Mouse (Mus musculus): ENCODE results near the gene Ehbp1.

The Ehbp1 gene

GRCm38 (mm10) chr11:22286371-22286872, 55.7 kb downstream of the Ehbp1 start:
- DNase-seq (ENCODE audit: low spot score in 2 of 2) = no peak

DNA sequence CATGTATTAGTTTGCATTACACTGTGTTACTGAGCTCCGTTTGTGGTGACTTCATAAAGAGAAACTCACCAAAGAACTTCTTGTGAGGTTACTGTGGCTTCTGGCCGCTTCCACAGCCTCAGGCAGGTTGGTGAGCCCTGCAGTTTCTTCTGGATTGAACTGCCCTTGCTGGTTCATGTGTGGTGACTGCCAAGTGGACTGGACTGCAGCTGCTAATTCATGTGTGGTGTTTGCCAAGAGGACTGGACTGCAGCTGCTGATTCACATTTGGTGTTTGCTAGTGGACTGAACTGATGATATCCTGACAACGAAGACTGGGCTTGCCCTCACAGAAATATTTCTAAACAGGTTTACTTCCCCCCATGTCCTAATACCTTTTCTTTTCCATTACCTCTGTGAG, 65.4 kb downstream of the Ehbp1 start:
- no peak for DNase-seq (ENCODE audit: low spot score in 2 of 2)

- DNase-seq (ENCODE audit: low spot score in 2 of 2) = no peak
These were observed 67.9 kb downstream of the Ehbp1 start for GRCm38 (mm10) chr11:22274144-22274543.

DNA sequence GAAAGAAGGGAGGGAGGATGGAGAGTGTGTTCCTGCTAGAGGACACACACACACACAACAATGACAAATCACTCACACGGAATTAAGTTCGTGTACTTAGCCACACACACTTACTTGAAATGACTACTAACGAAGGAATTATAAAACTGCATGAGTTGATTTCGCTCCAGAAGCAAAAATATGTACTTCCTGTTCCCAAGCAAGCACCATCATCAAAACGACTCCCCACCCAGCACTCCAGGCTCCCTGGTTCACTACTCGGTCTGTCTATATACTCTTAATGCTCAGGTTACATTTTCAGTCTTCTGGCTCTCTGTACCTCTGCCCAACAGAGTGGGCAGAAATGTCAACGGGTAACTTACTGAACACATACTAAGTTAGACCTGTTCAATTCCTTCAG, 68.7 kb downstream of the Ehbp1 start:
- DNase-seq (ENCODE audit: low spot score in 2 of 2) = no peak

DNA sequence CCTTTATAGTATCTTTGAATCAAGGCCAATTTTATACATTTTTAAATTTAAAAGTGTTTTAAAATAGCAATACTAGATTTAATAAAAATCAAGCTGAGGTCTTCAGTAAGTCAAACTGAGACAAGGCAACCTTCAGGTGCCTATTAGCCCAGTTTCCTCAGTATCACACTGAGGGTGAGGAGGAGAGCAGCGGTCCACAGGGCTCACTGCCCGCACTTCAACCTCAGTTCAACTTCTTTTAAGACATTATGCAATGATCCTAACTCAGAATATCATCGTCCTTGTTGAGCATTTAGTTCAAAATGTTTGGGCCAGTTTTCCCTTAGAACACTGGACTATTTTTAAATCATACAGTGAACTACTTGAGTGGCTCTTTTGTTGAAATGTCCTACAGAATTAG, 70.2 kb downstream of the Ehbp1 start:
- no peak for DNase-seq (ENCODE audit: low spot score in 2 of 2)

DNA sequence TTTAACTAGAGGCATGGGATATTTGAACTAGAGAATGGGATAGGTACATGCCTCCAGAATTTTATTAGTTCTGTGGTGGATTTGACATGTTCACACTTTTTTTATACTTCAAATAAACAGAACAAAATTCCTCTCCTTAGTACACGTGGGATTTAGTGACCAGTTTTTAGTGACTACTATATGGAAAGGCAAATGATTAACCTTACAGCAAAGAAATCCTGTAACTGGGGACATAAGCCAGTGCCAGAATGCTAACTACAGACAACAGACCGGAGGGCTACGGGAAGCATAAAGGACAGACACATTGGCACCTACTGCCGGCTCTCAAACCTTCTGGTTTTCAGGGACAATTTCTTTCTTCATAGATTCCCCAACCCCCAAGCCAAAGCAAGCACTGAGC, 72.4 kb downstream of the Ehbp1 start:
- no peak for DNase-seq (ENCODE audit: low spot score in 2 of 2)

- no peak for DNase-seq (ENCODE audit: low spot score in 2 of 2)
These were observed 72.9 kb downstream of the Ehbp1 start for GRCm38 (mm10) chr11:22269173-22269572.

DNA sequence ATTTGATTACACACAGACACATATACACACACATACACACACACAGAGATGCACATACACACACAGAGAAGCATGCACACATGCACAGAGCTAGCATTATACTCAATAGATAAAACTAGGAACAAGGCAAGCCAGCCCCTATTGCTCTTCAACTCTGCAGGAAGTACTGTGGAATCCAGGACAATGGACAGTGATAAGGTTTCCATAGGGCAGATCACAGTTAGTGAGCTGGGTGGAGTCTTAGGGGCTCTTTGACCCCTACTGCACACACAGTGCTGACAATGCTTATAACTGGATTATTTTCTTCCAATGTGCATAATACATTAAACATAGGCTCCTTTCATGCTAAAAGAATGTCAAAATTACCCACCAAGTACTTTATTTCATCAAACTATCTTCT, 75.1 kb downstream of the Ehbp1 start:
- no peak for DNase-seq (ENCODE audit: low spot score in 2 of 2)

DNA sequence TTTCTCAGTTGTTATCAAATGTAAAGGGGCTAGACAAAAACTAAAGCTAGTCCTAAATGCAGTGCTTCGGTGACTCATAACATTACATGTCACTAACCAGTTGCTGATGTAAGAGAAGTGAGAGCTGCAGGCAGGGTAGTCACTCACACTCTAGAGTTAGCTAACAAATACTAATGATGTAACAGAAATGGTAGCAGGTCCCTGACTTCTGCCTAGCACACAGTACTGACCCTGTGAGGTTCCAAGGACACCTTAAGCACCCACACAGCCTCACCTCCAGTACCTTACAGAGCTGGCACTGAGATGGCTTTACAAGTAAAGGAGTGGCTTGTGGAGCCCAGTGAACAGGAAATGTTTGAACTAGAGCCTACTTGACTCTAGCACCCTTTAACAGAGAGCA, 86.7 kb downstream of the Ehbp1 start:
- no peak for DNase-seq (ENCODE audit: low spot score in 2 of 2)

DNA sequence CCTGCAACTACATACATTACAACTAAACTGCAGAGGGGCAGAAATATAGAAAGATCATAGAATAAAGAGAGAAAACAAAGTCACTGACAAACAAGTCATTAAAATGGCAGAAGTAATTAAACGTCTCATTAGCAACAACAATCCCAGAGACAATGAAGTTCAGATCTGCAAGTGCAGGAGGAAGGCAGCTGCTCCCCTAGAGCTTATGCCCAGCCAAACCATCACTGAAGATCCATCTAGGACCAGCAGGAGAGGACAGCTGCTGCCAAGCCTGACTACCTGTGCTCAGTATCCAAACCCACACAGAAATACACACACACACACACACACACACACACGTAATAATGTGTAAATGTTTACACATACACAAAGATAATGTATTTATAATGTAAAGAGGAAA, 92.7 kb downstream of the Ehbp1 start:
- no peak for DNase-seq (ENCODE audit: low spot score in 2 of 2)

GRCm38 (mm10) chr11:22247736-22248135, 94.4 kb downstream of the Ehbp1 start:
- no peak for DNase-seq (ENCODE audit: low spot score in 2 of 2)

DNA sequence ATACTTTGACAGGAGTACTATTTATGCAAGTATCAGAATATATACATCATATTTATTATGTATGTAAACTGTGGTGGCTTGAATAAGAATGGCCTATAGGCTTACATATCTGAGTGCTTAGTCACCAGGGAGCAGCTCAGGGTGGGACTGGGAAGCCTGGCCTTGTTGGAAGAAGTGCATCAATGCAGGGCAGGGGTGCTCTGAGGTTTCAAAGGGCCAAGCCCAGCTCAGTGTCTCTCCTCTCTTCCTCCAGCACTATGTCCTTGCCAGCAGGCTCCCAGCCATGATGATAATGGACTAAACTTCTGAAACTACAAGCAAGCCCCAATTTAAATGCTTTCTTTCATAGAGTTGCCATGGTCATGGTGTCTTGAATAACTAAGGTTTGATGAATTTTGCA, 95.0 kb downstream of the Ehbp1 start:
- DNase-seq (ENCODE audit: low spot score in 2 of 2) = no peak

GRCm38 (mm10) chr11:22235558-22235957, 106.5 kb downstream of the Ehbp1 start:
- no peak for DNase-seq (ENCODE audit: low spot score in 2 of 2)

- DNase-seq (ENCODE audit: low spot score in 2 of 2) = peak in 1 of 2 experiments; percentile 21
These were observed 107.4 kb downstream of the Ehbp1 start for GRCm38 (mm10) chr11:22234739-22235138.

DNA sequence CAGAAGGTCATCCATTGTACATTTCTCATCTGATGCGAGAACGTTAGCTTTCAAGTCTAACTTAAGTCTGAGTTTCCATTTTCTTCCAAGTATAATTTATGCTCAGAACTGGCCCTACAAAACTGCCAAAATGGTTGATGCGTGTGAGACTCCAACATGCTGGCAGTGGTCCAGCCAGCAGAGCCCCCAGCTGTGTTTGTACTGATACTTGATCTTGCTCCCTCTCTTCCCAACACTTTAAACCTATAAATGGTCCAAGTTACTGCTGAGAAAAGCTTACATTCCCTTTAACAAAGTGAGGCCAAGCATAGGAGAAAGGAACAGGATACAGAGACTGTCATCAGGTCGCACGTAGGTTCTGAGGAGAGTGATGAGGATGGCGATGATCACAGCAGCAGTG, 111.2 kb downstream of the Ehbp1 start:
- DNase-seq (ENCODE audit: low spot score in 2 of 2) = no peak

GRCm38 (mm10) chr11:22225619-22226018, 116.5 kb downstream of the Ehbp1 start:
- peak in 1 of 2 experiments; percentile 41 for DNase-seq (ENCODE audit: low spot score in 2 of 2)

GRCm38 (mm10) chr11:22218222-22218621, 123.9 kb downstream of the Ehbp1 start:
- DNase-seq (ENCODE audit: low spot score in 2 of 2) = no peak

GRCm38 (mm10) chr11:22216941-22217340, 125.2 kb downstream of the Ehbp1 start:
- no peak for DNase-seq (ENCODE audit: low spot score in 2 of 2)

- DNase-seq (ENCODE audit: low spot score in 2 of 2) = no peak
These were observed 135.5 kb downstream of the Ehbp1 start for GRCm38 (mm10) chr11:22206611-22207010.

DNA sequence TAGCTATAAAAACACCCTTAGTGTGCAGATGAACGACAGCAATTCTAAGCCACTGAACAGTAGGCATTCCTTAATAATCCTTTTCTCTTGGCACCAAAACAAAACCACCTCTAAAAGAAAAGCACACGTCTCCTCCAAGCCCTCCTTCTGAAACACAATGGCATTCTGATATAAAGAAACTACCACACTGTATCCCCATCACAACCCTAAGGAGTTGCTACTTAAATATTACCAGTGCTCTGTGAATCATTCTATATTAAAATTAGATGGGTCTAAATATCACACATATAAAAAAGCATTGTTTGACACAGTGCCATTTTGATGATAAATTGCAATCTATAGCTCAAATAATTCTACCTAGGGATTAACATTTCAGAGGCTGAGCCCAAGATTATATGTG, 135.9 kb downstream of the Ehbp1 start:
- DNase-seq (ENCODE audit: low spot score in 2 of 2) = no peak

DNA sequence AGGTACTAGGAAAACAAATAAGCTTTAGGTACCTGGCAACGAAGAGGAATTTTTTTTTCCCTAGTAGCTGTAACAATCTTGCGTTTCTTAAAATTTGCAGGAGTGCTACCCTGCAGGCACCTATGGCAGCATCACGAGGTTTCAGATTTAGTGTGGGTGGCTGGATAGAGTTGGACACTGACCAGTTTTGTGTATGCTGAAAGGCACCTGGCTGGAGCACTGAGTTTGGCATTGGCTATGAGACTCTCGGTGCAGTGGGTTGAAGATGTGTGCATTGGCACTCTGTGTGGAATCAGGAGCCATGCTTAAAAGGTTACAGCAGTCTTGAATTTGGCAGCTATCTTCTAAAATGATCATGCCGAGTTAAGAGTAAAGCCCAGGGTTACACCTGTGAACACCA, 138.7 kb downstream of the Ehbp1 start:
- no peak for DNase-seq (ENCODE audit: low spot score in 2 of 2)

GRCm38 (mm10) chr11:22201125-22201524, 141.0 kb downstream of the Ehbp1 start:
- no peak for DNase-seq (ENCODE audit: low spot score in 2 of 2)

DNA sequence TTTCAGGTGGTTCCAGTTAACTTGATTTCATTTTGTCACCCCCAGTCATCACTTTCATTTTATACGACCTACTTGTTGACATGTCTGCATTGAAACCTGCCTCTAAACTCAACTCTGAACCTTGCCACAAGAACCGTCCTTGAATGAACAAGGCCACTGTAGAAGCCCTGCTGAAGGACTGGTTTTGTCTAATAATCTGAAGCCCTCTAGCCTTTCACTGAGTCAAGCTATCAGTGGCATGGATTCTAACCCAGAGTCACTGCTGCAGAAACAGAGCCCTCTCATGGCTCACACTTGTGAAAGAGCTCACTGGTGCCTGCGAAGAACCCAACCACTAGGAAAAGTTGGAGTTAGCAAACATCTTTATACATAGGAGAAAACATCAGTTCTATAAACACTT, 142.2 kb downstream of the Ehbp1 start:
- no peak for DNase-seq (ENCODE audit: low spot score in 2 of 2)

GRCm38 (mm10) chr11:22198406-22198805, 143.7 kb downstream of the Ehbp1 start:
- DNase-seq (ENCODE audit: low spot score in 2 of 2) = no peak

GRCm38 (mm10) chr11:22197935-22198334, 144.2 kb downstream of the Ehbp1 start:
- DNase-seq (ENCODE audit: low spot score in 2 of 2) = no peak
